Mouse (Mus musculus) Patski (cell line): ENCODE measurements around the gene Hlf. TPM values are rescaled to one million over a fixed set of nuclear protein-coding genes. Genes with fewer than 3 reads are reported as not detected.

Experiments used
- ATAC-seq: fragments of 100-300 bp; one replicate; pipeline ENCODE4 v1.8.0; 2021
- CTCF ChIA-PET: fragments of 350-600 bp; sonication (Branson Sonifier 250); formaldehyde crosslinking; loops from one replicate; lab custom pipeline; 2022; ENCODE audit warnings: inconsistent platforms; lab: Charles Lee
- POLR2A ChIA-PET: fragments of 350-600 bp; sonication (Branson Sonifier 250); formaldehyde crosslinking; loops from one replicate; lab custom pipeline; 2022; ENCODE audit warnings: antibody characterized with exemption, inconsistent platforms; lab: Charles Lee
- DNase-seq: peaks from one replicate; pipeline ENCODE4 v3.0.0-alpha.2; 2011; ENCODE audit warnings: low read depth, low spot score
- H3K27me3 ChIP-seq: fragments of 371-371 bp; one replicate; pipeline ENCODE4 v1.5.1; 2021
- CTCF ChIP-seq: fragments of 100-300 bp; IDR thresholded peaks from one replicate; pipeline ENCODE4 v1.5.1; 2021
- in situ Hi-C: fragments of 300-500 bp; cut with MboI; formaldehyde crosslinking; loops from 3 replicates; pipeline ENCODE4 v1.11.1; 2018; ENCODE audit warnings: low pct_unique_long_range_greater_than_20kb, mixed read lengths
- polyA plus RNA-seq: library from polyadenylated mRNA; unstranded; gene quantifications from one replicate; pipeline ENCODE4 v1.2.3, GENCODE M21; 2021

Hlf gene
- polyA plus RNA-seq, 1 experiment from 2014 or later = 0.22 TPM

- peaks cover 20% of the 10 kb centered on the region for H3K27me3 ChIP-seq
- DNase-seq = no peak
- CTCF ChIA-PET = no interaction called here
- POLR2A ChIA-PET = interaction anchor here (0.6 kb wide), 1 partner anchor 157 kb away, joined by 4 read pairs; no protein-coding TSS in a partner anchor
- no peak for TF ChIP-seq CTCF
- peak; percentile 28 for ATAC-seq
- in situ Hi-C loops = no loop called here
Observed at GRCm38 (mm10) chr11:90389902-90390816, 536 bp downstream of the Hlf start.

DNA sequence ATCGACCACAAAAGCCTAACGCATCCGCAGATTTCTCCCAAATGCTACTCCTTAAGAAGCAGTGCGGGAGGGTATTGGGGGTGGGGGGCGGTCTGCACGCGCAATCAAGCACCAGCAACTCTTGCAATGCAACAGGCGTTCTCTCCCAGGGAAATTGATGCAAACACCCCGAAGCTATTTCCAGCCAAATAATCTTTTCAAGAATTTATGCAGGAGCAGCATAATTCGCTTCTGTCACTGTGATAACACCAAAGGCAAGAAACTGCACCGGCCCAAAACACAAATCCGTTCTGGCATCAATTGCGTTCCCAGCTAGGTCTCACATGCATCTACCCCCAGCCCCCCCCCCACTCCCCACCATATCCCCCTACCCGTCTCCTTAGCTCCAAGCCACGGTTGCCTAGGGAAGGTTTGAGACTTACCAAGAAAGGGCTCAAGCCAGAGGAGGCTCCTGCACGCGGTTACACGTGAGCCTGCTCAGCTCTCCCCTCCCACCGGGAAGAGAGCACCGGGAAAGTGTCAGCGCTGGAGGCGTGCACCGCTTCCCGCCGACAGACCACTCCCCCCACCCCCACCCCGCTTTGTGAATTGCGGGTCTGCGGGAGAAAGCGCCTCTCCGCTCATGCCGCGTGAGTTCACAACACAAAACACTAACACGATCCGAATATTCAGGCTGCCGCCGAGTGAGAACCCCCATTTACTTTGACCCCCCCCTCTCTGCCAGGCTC lies 1.4 kb downstream of the Hlf start:
- ATAC-seq (no peak), DNase-seq (no peak)
- ChIA-PET CTCF (no interaction called here), POLR2A (interaction anchor here (0.6 kb wide), 1 partner anchor 645 kb away, joined by 5 read pairs; no protein-coding TSS in a partner anchor)
- TF ChIP-seq CTCF = no peak
- in situ Hi-C loops = no loop called here
- peaks cover 24% of the 10 kb centered on the region for H3K27me3 ChIP-seq

- no peak for TF ChIP-seq CTCF
- in situ Hi-C loops = no loop called here
- ChIA-PET POLR2A (no interaction called here), CTCF (no interaction called here)
- H3K27me3 ChIP-seq = peaks cover 26% of the 10 kb centered on the region
- no peak for DNase-seq
- ATAC-seq = no peak
Observed at GRCm38 (mm10) chr11:90387501-90388440, 2.9 kb downstream of the Hlf start.

DNA sequence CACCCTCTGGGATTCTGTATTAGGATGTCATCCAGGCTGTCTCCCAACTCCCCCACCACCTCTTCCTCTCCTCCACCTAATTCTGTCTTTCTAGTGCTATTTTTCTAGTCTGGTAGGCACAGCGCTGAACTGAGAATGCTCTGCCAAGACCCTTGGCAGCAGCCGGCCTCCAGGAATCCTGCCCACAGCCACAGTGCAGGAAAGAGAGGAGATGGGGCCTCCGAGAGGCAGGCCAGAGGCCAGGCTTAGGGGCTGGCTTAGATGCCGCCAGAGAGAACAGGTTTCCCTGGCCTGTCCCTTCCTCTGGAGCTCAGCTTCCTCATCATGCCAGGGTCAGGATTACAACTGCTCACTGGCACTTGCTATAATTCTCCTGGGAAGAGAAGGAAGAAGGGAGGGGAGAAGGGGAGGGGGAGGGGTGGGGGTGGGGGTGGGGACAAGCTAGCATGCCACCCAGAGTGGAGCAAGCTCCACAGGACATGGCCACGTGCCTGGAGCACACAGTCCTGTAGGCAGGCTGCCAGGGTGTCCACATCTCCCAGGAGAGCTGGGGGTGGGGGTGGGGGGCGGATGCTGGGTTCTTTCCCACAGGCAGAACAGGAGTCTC lies 8.6 kb downstream of the Hlf start:
- in situ Hi-C loops = no loop called here
- no peak for TF ChIP-seq CTCF
- no peak for DNase-seq
- peak; percentile 23 for ATAC-seq
- CTCF ChIA-PET = no interaction called here
- POLR2A ChIA-PET = no interaction called here
- peaks cover 28% of the 10 kb centered on the region for H3K27me3 ChIP-seq

- no peak for ATAC-seq
Observed at GRCm38 (mm10) chr11:90381113-90381512, 9.6 kb downstream of the Hlf start.

GRCm38 (mm10) chr11:90380131-90380685 lies 10.5 kb downstream of the Hlf start:
- no peak for ATAC-seq
- peaks cover 23% of the 10 kb centered on the region for H3K27me3 ChIP-seq
- in situ Hi-C loops = no loop called here
- ChIA-PET POLR2A (no interaction called here), CTCF (no interaction called here)
- no peak for DNase-seq
- no peak for TF ChIP-seq CTCF

More at GRCm38 (mm10) chr11:90381113-90381512, 9.6 kb downstream of the Hlf start:
- no peak for TF ChIP-seq CTCF
- H3K27me3 ChIP-seq = peaks cover 28% of the 10 kb centered on the region
- CTCF ChIA-PET = no interaction called here
- DNase-seq = no peak
- POLR2A ChIA-PET = no interaction called here
- in situ Hi-C loops = no loop called here

- no peak for ATAC-seq
- CTCF ChIA-PET = no interaction called here
- H3K27me3 ChIP-seq = peaks cover 15% of the 10 kb centered on the region
- in situ Hi-C loops = no loop called here
- POLR2A ChIA-PET = no interaction called here
- TF ChIP-seq CTCF = no peak
- no peak for DNase-seq
Observed at GRCm38 (mm10) chr11:90378008-90378407, 12.7 kb downstream of the Hlf start.

GRCm38 (mm10) chr11:90376436-90376835 lies 14.3 kb downstream of the Hlf start:
- peaks cover 15% of the 10 kb centered on the region for H3K27me3 ChIP-seq

DNA sequence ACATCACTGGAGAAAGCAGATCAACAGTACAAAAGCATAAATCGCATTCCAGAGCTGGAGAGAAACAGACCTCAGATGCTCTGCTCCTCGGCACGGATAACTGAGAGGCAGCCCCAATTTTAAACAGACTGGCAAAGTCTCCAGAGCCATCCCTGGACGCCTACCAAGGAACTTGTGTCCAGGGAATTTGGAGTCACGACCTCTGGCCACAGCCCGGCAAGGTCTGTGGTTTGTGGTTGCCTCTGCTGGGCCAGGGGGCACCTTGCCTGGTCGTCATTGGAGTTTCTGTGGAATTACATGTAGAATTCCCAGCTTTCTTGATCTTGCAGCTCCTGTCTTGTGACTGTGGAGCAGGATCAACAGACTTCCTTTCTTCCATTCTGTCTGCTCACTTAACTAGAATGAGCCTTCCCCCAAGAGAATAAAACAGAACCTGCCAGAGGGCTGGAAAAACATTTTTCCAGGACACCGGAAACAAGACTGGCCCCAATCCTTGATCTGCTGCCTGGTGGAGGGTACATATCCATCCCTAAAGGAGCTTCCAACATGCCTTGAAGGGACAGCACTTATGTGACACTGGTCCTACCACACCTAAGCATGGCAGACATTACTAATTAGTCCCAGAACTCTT lies 19.1 kb downstream of the Hlf start:
- ATAC-seq (peak; percentile 15), DNase-seq (no peak)
- in situ Hi-C loops = no loop called here
- CTCF ChIA-PET = no interaction called here
- H3K27me3 ChIP-seq = peaks cover 15% of the 10 kb centered on the region
- POLR2A ChIA-PET = no interaction called here
- TF ChIP-seq CTCF = no peak

More at GRCm38 (mm10) chr11:90376436-90376835, 14.3 kb downstream of the Hlf start:
- no peak for ATAC-seq
- ChIA-PET POLR2A (no interaction called here), CTCF (no interaction called here)
- no peak for DNase-seq
- in situ Hi-C loops = no loop called here
- TF ChIP-seq CTCF = no peak
